Mouse (Mus musculus) R1 (cell line): ENCODE measurements at regions not wholly inside any gene's neighbourhood (a gene's known extent, or its start where the extent isn't known, plus 50 kb on each side); places are given as distances from the start of the nearest gene placed in this dataset.

Source experiments
- DNase-seq: peaks from one replicate; pipeline ENCODE4 v3.0.0-alpha.2; 2018; ENCODE audit warnings: low read depth, low spot score

DNA sequence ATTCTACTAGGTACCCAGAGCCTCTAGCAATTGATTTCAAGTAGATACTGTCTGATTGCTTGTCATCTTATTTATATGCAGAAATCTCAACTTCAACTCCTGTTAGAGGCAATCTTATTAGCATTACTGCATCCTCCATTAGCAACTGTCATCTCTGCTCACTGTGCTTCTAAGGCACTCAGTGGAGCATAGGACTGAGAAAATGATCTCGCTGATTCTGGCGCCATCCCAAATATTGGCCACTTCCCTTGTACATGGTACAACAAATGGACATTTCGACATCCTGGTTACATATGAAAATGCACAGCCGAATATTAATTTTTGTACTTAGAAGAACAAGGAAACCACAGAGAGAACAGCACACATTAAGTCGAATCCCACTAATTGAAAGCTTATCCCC is 329.7 kb upstream of the G2e3 start:
- DNase-seq, result no peak

DNA sequence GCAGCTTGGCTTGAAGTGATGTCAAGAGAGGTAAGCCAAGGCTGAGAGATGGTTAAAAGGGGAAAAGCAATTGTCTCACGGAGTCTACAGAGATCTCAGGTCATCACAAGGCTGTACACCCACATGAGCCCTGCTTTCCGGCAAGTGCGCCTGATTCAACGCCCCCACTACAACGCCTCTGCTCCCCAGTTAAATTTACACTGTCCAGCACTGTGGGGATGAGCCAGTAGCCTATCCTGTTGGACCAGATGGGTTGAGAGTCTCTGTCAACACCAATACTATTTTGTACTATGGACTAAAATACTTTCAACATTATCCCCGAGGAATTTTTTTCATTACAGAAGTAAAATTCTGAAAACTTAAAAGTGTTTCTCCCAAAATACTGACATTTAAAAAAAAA is 331.8 kb upstream of the G2e3 start:
- DNase-seq, result no peak

DNA sequence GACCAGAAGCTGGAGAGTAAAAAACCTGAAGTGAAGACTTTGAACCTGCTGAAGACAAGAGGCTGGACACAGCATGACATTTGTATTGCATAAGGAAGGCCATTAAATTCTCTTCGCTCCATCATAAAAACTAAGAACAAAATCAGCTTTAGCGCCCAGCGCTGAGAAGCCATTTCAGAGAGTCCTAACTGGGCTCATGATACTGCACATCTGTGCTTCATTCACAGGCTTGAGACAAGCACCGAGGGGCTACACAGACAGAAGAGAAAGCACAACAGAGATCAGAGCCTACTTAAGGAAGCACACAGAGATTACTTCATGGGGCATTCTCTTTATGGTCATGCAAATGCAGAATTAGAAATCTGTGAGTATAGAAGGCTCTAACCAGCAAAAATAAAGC is 338.2 kb upstream of the G2e3 start:
- no peak for DNase-seq

DNA sequence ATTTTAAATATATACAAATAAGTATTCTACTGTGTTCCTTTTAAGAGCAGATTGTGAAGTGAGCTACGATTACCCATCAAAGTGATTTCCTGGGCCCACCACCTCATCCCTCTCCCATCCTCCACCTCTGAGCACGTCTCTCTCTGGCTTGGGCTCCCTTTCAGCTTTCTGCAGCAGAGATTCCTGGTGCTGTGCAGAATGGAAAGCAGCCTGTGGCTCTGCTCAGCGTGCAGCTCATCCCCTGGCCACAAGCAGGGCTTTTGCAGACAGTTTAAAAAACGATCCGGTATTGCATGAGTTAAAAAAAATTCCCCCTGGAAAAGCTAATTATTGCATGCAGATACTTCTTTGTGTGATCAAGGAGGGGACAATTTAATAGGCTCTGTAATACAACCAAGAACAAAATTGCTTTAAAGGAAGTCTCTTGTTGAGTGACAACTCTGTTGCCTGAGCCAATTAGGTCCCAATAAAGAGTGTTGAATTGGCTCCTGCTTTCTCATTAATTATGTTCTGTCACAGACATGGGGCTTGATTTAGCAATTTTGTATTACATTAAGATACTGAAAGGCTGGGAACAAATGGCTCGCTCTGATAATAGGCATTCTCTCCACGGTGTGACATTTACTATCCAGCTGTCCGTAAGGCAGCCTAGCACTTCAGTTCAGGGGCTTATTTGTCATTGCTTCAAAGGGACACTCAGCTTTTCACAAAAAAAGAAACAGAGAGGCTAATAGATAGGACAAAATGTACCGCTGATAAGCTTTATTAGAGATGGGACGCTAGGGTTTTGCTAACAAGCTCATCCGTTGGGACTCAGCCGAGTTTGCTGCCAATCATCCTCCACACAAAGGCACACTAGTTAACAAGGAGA is 345.9 kb upstream of the G2e3 start:
- no peak for DNase-seq

DNA sequence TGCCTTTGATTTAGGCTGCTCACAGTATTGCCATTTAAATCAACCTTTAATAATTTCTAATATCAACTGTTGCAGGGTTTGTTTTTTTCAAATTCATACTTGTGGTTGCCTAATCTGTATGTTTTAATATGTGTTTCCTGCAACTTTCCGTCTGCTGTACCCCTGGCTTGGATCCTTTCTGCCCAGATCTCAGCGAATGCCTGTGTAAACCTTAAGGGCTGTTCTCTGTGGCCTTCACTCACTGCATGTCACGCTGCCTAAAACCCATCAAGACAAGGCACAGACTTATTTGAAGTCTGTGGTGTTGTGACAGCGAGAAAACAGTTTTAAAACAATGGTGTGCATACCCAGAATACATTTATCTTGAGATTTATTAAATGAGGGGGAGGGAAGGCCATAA is 346.8 kb upstream of the G2e3 start:
- no peak for DNase-seq

DNA sequence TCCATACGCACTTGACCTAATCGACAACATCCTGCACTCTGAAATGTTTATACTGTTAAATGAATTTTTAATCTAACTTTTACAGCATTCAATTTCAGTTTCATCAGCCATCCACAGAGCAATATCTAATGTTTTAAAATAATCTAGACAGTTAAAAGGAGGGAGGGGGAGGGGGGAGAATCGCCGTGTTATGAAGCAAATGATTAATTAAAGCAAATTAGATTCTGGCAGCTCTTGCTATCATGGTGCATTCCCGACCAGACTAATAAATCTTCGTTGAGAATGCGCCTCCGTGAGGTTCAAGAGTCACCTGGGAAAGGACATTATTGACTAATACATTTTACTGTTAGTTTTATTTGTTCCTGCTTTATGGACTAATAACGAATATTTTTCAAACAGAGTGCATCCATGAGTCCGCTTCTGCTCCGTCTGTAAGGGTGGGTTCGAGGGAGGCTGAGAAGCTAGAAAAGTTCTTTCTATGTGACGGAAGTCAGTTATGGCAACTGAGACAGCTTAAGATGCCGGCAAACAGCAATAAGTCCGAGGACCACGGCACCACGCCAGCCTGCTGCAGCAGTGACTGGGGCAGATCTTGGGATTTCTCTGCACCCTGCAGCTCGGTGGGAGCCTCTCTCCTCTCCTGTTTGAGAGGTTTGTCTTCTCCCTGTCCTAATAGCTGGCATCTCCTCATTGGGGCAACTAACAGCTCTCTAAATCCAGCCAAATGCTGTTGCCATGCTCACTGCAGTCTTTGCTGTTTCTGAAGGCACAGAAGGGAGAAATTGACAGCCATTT is 347.4 kb upstream of the G2e3 start:
- DNase-seq, result no peak

GRCm38 (mm10) chr12:50999295-51000237 is 348.3 kb upstream of the G2e3 start:
- peak; percentile 79 for DNase-seq

- no peak for DNase-seq
These were observed 346.8 kb upstream of the Prkd1 start for GRCm38 (mm10) chr12:50995664-50996063.

GRCm38 (mm10) chr12:50989561-50990325 is 340.8 kb upstream of the Prkd1 start:
- peak; percentile 18 for DNase-seq

GRCm38 (mm10) chr12:50981318-50981717 is 332.4 kb upstream of the Prkd1 start:
- no peak for DNase-seq

- no peak for DNase-seq
These were observed 331.9 kb upstream of the Prkd1 start for GRCm38 (mm10) chr12:50980800-50981199.

DNA sequence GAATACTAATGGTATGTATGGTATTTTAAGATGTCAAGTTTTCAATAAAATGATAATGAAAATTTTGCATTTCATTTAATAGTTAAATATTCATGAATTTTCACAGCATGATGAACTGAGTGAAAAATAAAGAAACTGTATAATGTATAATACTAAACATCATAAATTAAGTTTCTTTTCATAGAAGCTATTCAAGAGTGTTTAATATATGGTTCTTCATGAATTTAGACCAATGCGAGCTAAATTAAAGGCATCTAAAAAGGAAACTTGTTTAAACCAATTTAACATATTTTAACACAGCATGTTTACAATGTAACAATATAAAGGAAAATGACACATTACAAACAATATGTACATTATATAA is 321.8 kb upstream of the Prkd1 start:
- DNase-seq, result no peak

GRCm38 (mm10) chr12:50969887-50970758 is 321.2 kb upstream of the Prkd1 start:
- DNase-seq, result no peak

GRCm38 (mm10) chr12:50969402-50969801 is 320.5 kb upstream of the Prkd1 start:
- DNase-seq, result peak; percentile 27

DNA sequence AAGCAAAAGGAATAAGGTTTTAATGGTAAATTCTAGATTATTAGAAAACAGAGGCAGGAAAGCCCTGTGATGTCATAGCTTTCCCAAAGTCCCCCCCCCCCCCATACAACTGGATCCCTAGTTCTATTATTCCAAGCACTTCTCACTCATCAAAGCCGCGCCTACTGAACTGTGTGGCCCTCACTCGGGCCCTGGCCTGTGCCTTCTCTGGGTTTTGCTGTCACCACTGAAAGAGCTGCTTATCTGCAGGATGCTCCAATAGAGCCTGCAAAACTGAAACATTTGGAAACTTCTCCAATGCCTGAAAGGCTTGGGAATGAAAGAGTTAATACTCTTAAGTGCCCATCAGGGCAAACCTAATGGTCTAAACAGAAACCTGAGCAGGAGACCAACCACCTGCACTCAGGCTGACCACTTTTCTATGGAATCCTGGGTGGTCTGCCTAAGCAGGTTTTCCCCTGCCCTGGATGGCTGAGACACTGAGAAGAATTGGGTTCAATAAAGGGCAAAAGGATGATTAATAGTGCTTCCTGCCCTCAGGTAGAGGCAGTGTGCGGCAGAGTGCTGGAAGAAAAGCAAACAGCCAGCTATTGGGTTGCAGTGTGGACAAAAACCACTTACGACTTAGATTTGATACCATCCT is 318.4 kb upstream of the Prkd1 start:
- DNase-seq, result no peak

GRCm38 (mm10) chr12:50953971-50954370 is 305.1 kb upstream of the Prkd1 start:
- DNase-seq, result no peak

DNA sequence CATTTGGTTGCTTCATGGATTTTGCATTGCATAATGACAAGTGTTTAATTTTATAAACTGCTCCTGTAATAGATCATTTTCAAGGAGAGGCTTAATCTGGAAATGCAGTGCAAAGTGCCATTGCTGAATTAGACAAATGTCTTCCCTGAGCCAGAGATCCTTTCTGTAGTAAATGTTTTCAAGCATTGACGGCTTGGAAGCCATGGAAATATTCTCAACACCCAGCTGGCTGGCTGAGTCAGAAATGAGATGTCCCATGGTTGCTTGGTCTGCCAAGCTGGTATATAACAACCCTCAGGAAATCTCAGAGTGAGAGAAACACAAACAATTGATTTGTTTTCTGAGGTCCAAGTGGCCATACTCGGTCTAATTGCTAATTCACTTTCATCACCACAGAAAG is 298.1 kb upstream of the Prkd1 start:
- no peak for DNase-seq

DNA sequence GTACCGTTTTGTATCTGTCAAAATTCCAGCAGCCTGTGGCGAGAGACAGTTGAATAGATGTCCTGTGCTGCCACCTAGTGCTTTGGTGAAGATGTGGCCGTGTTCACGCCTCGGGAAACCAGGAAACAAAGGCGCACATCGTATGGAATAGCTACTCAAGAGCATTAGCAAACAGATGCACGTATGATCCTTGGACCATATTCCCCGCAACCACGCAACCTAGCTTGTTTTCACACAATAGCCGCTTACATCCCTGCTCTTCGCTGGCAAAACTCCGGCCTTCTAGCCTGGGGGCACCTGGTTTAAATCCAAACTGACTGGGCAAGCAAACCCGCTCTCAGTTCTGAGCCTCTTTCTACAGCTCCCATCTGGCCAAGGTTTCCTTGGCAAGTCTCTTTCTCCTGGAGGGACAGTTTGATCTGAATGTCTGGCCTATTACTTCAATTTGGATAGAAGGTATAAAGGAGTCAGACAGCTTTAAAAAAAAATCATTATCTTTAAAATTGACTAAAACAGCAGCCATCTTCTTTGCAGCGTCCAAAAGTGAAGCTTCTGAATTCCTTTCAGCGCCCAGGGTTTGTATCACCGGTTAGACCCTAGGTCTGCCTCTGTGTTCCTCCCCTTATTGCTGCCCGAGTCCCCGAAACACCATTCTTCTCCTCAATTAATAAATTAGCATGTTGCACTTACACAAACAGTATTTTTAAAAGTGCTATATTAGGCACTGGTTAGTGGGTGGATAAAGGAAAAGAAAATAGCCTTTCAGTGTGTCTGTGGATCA is 295.0 kb upstream of the Prkd1 start:
- peak; percentile 68 for DNase-seq

DNA sequence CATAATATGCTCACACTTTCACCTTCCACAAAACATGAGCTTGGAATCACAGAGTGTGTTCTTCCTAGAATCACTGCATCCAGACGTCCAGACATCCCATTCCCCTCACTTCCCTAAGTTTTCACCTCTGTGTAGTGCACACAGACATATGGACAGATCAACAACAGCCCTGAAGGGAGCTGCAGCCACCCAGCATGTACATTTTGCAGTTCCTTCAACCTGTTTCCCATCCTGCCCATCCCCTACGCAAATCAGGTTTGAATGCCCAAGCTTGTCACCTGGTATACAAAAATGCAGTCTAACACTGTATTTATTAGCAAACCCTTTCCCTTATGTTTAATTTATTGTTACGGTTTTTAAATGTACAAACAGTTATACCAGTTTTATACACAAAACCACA is 294.4 kb upstream of the Prkd1 start:
- no peak for DNase-seq
